Comparison of ENCODE assay signal across 8 mouse cellular contexts in the genomic region with DNA sequence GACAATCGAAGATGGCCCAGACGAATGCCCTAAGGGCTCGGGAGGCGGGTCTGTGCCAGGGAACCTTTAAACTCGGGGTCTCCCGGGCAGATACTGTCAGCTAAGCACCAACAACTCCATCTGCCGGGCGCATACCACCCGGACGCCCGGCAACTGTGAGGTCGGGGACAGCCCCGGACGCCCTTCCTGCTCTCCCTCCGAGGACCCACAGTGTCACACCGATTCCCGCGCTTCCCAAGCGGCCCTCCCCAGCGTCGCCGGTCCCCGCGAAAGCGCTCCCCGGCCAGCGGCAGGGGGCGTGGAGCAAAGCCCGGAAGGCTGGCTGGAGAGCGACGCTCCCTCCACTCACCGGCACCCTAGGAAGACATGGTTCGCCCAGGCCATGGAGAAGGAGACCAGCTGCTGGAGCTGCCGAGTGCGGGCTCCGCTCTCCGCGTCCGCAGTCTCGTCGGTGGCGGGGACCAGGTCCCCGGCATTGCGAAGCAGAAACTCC. TPM values are rescaled to one million over a fixed set of nuclear protein-coding genes. Genes with fewer than 3 reads are reported as not detected.
DNase-seq lines count a peak whose midpoint lies in the region; ATAC-seq and TF ChIP-seq lines count a peak whose summit lies in the region.

No protein-coding gene starts in this region.

- no peaks in the 10 kb centered on the region for H3K9me3 ChIP-seq in heart, embryonic 13.5 days
- no peaks in the 10 kb centered on the region for H3K9me3 ChIP-seq in G1E (replicated peaks)
- H3K9me3 ChIP-seq in embryonic facial prominence, embryonic 15.5 days (replicated peaks) = no peaks in the 10 kb centered on the region
- H3K9me3 ChIP-seq in intestine, embryonic 14.5 days (ENCODE audit: control insufficient read depth, low read length) = no peaks in the 10 kb centered on the region
- no peaks in the 10 kb centered on the region for H3K9me3 ChIP-seq in lung, embryonic 16.5 days (ENCODE audit: control insufficient read depth, low read length)

- peak overlapping the region; percentile 96 for H3K27ac ChIP-seq in heart, embryonic 13.5 days (replicated peaks)
- peak overlapping the region; percentile 98 for H3K27ac ChIP-seq in embryonic facial prominence, embryonic 15.5 days (replicated peaks)
- H3K27ac ChIP-seq in intestine, embryonic 14.5 days (ENCODE audit: low read depth) = peak overlapping the region; percentile 95
- peak overlapping the region; percentile 98 for H3K27ac ChIP-seq in lung, embryonic 16.5 days (ENCODE audit: low read length)

- no peak for DNase-seq in heart, postnatal 36 days
- peak; percentile 53 for DNase-seq in G1E (ENCODE audit: low spot score)
- DNase-seq in intestine, embryonic 14.5 days (ENCODE audit: low spot score) = no peak
- peak; percentile 71 for DNase-seq in retina, postnatal 1 day
- no peak for DNase-seq in layer of hippocampus, postnatal 36 days

- no peak for TF ChIP-seq CTCF in G1E (IDR thresholded peaks at IDR 0.05; ENCODE audit: low read depth, low read length)

- peaks cover 14% of the 10 kb centered on the region for H3K4me1 ChIP-seq in heart, embryonic 13.5 days
- peaks cover 24% of the 10 kb centered on the region for H3K4me1 ChIP-seq in G1E (ENCODE audit: insufficient read depth, low read depth, low read length)
- peaks cover 17% of the 10 kb centered on the region; the same call in 1 of the 2 replicates for H3K4me1 ChIP-seq in embryonic facial prominence, embryonic 15.5 days
- H3K4me1 ChIP-seq in intestine, embryonic 14.5 days (replicated peaks; ENCODE audit: control insufficient read depth, insufficient read depth, low read length) = peaks cover 9% of the 10 kb centered on the region; the same call in 1 of the 2 replicates
- peaks cover 2% of the 10 kb centered on the region for H3K4me1 ChIP-seq in lung, embryonic 16.5 days (replicated peaks; ENCODE audit: control insufficient read depth, insufficient read depth, low read length)

- WGBS in heart, embryonic 13.5 days = 0% methylated on average over 44 of the region's 44 CpGs
- WGBS in embryonic facial prominence, embryonic 15.5 days = under 1% methylated on average over 44 of the region's 44 CpGs
- WGBS in intestine, embryonic 14.5 days = 0% methylated on average over 44 of the region's 44 CpGs
- under 1% methylated on average over 41 of the region's 44 CpGs for WGBS in lung, embryonic 16.5 days

- 0 out of 2 replicates have a peak, but pooled peaks have one; percentile 11 for ATAC-seq in heart, embryonic 13.5 days (ENCODE audit: extremely low read depth, insufficient number of reproducible peaks, low FRiP score, low TSS enrichment)
- ATAC-seq in G1E (ENCODE audit: extremely low read depth, insufficient number of reproducible peaks, low FRiP score, poor library complexity, severe bottlenecking) = peak; percentile 16; the same call in 1 of the 2 replicates
- ATAC-seq in embryonic facial prominence, embryonic 15.5 days (ENCODE audit: insufficient number of reproducible peaks, low FRiP score, low TSS enrichment, low read depth) = peak; percentile 2; the same call in 1 of the 2 replicates
- ATAC-seq in intestine, embryonic 14.5 days (replicated peaks; ENCODE audit: low FRiP score, low TSS enrichment, low read depth) = peak; percentile 37
- ATAC-seq in lung, embryonic 16.5 days (ENCODE audit: low read depth) = peak; percentile 45

- H3K27me3 ChIP-seq in heart, embryonic 13.5 days (replicated peaks) = no peaks in the 10 kb centered on the region
- no peaks in the 10 kb centered on the region for H3K27me3 ChIP-seq in G1E (ENCODE audit: insufficient read depth, low read length)
- H3K27me3 ChIP-seq in embryonic facial prominence, embryonic 15.5 days = no peaks in the 10 kb centered on the region
- no peaks in the 10 kb centered on the region for H3K27me3 ChIP-seq in intestine, embryonic 14.5 days (replicated peaks; ENCODE audit: control insufficient read depth, insufficient read depth, low read length)
- no peaks in the 10 kb centered on the region for H3K27me3 ChIP-seq in lung, embryonic 16.5 days (ENCODE audit: control insufficient read depth, insufficient read depth, low read depth, low read length)

- intact Hi-C loops in heart, postnatal 36 days (cut with DNase I) = loop anchor here (1.0 to 5.0 kb wide), 3 partner anchors 38 to 279 kb away; partner anchors contain the start of genes Ing2, Rwdd4a, Trappc11 and Wwc2

- H3K4me2 ChIP-seq in heart, embryonic 13.5 days = peak overlapping the region; percentile 87
- peak overlapping the region; percentile 77 for H3K4me2 ChIP-seq in embryonic facial prominence, embryonic 15.5 days (replicated peaks)
- H3K4me2 ChIP-seq in intestine, embryonic 14.5 days (ENCODE audit: low read length) = peak overlapping the region; percentile 72
- H3K4me2 ChIP-seq in lung, embryonic 16.5 days (ENCODE audit: low read depth, low read length) = peak overlapping the region; percentile 76

- H3K9ac ChIP-seq in heart, embryonic 13.5 days = peak overlapping the region; percentile 93
- peak overlapping the region; percentile 93 for H3K9ac ChIP-seq in embryonic facial prominence, embryonic 15.5 days
- H3K9ac ChIP-seq in intestine, embryonic 14.5 days (ENCODE audit: low read length) = peak overlapping the region; percentile 75
- peak overlapping the region; percentile 83 for H3K9ac ChIP-seq in lung, embryonic 16.5 days (ENCODE audit: low read length)

- H3K4me3 ChIP-seq in heart, embryonic 13.5 days = peak overlapping the region; percentile 99
- peak overlapping the region; percentile 95 for H3K4me3 ChIP-seq in G1E (ENCODE audit: low read depth, low read length)
- H3K4me3 ChIP-seq in embryonic facial prominence, embryonic 15.5 days (replicated peaks) = peak overlapping the region; percentile 97
- H3K4me3 ChIP-seq in intestine, embryonic 14.5 days (ENCODE audit: low read depth, low read length) = peak overlapping the region; percentile 68
- H3K4me3 ChIP-seq in lung, embryonic 16.5 days (ENCODE audit: low read length) = peak overlapping the region; percentile 97

- H3K36me3 ChIP-seq in heart, embryonic 13.5 days = peaks cover 26% of the 10 kb centered on the region
- H3K36me3 ChIP-seq in G1E (replicated peaks) = peaks cover 26% of the 10 kb centered on the region
- H3K36me3 ChIP-seq in embryonic facial prominence, embryonic 15.5 days = peaks cover 17% of the 10 kb centered on the region
- H3K36me3 ChIP-seq in intestine, embryonic 14.5 days (ENCODE audit: control insufficient read depth, insufficient read depth, low read length) = peaks cover 28% of the 10 kb centered on the region
- peaks cover 14% of the 10 kb centered on the region for H3K36me3 ChIP-seq in lung, embryonic 16.5 days (ENCODE audit: control insufficient read depth, insufficient read depth, low read length)

RNA-seq across cellular contexts. Expression of gene Cdkn2aip, which starts 0.5 kb away (rescaled TPM):
- 15.9 and 16.9 TPM in 2 replicates for polyA plus RNA-seq in heart, embryonic 13.5 days (2015; fragmentation: Nextera tagmentation; extraction: Ambion mirVana)
- 1 to 10 TPM; 9.8 TPM for total RNA-seq in heart, postnatal 36 days (2021)
- total RNA-seq in G1E (2014; fragmentation: Nextera tagmentation) (16.9 and 18.4 TPM in 2 replicates), G1E (2017) (19.2 and 20.3 TPM in 2 replicates)
- polyA plus RNA-seq in G1E (2012) = 6.5 and 9.6 TPM in 2 replicates
- 21.5 and 22.9 TPM in 2 replicates for polyA plus RNA-seq in embryonic facial prominence, embryonic 15.5 days (2015; fragmentation: Nextera tagmentation; extraction: Ambion mirVana)
- polyA plus RNA-seq in intestine, embryonic 14.5 days (2014; fragmentation: Nextera tagmentation; extraction: Ambion mirVana) = 22.8 and 23.8 TPM in 2 replicates
- polyA plus RNA-seq in lung, embryonic 16.5 days (2015; fragmentation: Nextera tagmentation; extraction: Ambion mirVana) = 23.4 and 26.1 TPM in 2 replicates
- total RNA-seq in layer of hippocampus, postnatal 36 days (2021) = 10 to 100 TPM; 16.6 to 17.3 TPM

RNA-seq across cellular contexts. Expression of gene Ing2, which starts 37.9 kb away (rescaled TPM):
- polyA plus RNA-seq in heart, embryonic 13.5 days (2015; fragmentation: Nextera tagmentation; extraction: Ambion mirVana) = 7.2 and 7.4 TPM in 2 replicates
- 1 to 10 TPM; 6.5 to 6.8 TPM for total RNA-seq in heart, postnatal 36 days (2021)
- total RNA-seq in G1E (2014; fragmentation: Nextera tagmentation) (32.2 and 55.6 TPM in 2 replicates), G1E (2017) (22.8 and 33.0 TPM in 2 replicates)
- polyA plus RNA-seq in G1E (2012) = 5.7 and 6.6 TPM in 2 replicates
- 10.5 and 12.7 TPM in 2 replicates for polyA plus RNA-seq in embryonic facial prominence, embryonic 15.5 days (2015; fragmentation: Nextera tagmentation; extraction: Ambion mirVana)
- polyA plus RNA-seq in intestine, embryonic 14.5 days (2014; fragmentation: Nextera tagmentation; extraction: Ambion mirVana) = 11.5 and 14.3 TPM in 2 replicates
- polyA plus RNA-seq in lung, embryonic 16.5 days (2015; fragmentation: Nextera tagmentation; extraction: Ambion mirVana) = 10.9 and 11.8 TPM in 2 replicates
- total RNA-seq in layer of hippocampus, postnatal 36 days (2021) = 10 to 100 TPM; 33.5 to 37.0 TPM

Comparison
In these comparisons a context has a peak if more than half of its experiments do, and no peak if none do; other contexts are left out.
1. DNase-seq: peak in G1E (single experiment) and retina, postnatal 1 day (single experiment); none in heart, postnatal 36 days (0 of 2), intestine, embryonic 14.5 days (single experiment) and layer of hippocampus, postnatal 36 days (0 of 2).
2. Peak in every context shown above with its lines, with median percentiles within 50 percentile points of each other: ATAC-seq, H3K27ac ChIP-seq, H3K4me2 ChIP-seq, H3K4me3 ChIP-seq and H3K9ac ChIP-seq.